Mouse (Mus musculus): Measurements from ENCODE around the gene Gdpd4.

Gene Gdpd4

GRCm38 (mm10) chr7:97919742-97920141, at the start of gene Gdpd4:
Gene Gdpd4, plus strand, starts transcription at chr7:97919955.
- DNase-seq (ENCODE audit: low spot score in 2 of 2) = no peak

- no peak for DNase-seq (ENCODE audit: low spot score in 2 of 2)
Observed at GRCm38 (mm10) chr7:97872396-97872795, 47.4 kb upstream of the Gdpd4 start.

DNA sequence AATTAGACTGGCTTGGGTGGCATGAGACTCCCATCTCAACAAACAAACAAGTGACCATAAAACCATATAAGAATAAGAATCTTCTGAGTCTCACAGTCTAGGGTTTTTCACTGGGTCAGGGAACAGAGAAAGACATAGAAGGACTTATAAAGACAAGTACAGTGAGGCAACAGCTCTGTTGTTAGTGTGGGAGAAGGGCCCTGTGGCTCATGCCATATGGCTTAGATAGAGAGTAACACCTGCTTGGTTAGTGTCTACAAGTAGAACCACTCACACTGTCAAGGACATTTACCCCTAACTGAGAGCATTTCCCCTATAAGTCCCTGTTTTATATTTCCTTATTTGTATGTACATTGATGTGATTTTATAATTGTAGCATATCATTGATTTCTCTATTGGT, 46.4 kb upstream of the Gdpd4 start:
- DNase-seq (ENCODE audit: low spot score in 2 of 2) = no peak

DNA sequence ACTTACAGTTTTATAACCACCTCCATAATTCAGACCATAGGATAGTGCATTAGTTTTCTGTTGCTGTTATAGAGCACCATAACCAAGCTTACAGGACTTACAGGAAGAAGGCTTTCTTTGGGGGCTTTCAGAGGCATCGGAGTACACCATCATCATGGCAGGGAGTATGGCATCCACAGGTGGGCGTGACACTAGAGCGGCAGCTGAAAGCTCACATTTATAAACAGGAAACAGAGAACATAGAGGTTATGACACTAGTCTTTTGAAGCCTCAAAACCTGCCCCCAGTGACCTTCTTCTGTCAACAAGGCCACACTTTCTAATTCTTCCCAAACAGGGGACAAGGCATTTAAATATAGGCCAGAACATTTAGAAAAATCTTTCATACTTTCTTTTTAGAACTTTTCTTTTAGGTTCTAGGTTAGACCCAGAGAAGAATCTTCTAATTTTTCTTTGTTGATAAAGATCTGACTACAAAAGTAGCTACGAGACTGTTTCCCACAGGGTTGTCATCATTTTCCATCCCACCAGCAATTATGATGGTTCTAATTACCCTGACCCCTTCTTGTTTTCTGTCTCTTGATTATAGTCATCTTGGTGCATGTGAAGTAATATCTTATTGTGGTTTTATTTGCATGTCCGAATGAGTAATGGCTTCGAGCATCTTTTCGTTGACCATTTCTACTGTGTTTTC, 41.8 kb upstream of the Gdpd4 start:
- DNase-seq (ENCODE audit: low spot score in 2 of 2) = no peak

GRCm38 (mm10) chr7:97911646-97912045, 8.1 kb upstream of the Gdpd4 start:
- no peak for DNase-seq (ENCODE audit: low spot score in 2 of 2)

DNA sequence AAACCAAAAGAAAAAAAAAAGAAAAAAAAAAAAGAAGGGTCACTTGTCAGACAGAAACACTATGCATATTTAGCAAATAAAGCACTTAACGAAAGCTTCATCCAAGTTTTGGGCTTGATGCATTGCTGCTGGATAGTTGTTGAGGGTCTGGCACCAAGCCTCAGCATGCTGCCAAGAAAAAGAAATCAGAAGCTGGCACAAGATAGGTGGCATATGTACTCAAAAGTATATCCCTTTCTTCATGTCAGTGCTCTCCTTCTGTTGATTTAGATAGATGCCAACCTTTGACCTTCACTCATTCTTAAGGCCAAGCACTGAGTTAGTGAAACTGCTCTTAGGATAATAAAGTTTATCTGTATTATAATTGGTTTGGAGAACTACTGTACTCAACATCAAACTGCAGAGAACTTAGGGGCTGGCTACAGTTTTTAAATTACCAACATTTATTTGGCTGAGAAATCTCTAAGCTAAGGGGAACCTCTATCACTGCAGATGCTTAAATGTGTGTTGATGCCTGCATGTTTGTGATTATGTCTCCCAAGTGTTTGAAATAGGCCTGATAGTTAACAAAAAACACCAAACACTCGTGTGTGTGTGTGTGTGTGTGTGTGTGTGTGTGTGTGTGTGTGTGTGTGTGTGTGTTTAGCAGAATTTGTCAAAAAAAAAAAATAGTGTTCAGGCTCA, 4.8 kb upstream of the Gdpd4 start:
- DNase-seq (ENCODE audit: low spot score in 2 of 2) = no peak

DNA sequence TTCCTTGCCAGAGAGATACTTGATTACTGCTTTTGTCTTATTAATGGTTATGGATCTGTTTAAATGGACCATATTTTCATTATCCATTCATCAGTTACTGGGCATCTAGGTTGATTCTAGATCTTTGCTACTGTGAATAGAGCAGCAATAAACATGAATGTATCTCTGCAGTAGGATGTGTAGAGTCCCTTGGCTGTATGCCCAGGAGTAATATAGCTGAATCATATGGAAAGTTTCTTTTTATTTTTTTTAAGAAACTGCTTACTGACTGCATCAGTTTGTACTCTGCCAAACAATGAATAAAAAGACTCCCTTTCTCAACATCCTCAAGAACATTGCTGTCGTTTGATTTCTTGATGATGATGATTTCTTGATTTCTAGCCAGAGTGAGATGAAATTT, 6.1 kb downstream of the Gdpd4 start:
- DNase-seq (ENCODE audit: low spot score in 2 of 2) = no peak

DNA sequence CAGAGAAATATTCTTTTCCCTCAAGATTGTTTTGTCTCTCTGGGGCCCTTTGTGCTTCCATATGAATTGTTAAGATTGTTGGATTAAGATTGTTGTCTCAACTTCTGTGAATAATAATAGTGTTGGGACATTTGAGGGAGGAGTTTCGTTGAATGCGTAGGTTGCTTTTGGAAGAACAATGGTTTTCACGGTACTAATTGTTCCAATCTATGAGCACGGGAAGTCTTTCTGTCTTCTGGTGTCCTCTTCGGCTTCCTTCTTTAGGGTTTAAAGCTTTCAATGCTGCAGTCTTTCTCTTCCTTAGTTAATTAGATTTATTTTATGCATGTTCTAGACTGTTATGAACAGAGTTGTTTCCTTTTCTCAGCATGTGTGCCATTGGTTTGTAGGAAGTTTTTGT, 7.2 kb downstream of the Gdpd4 start:
- no peak for DNase-seq (ENCODE audit: low spot score in 2 of 2)

DNA sequence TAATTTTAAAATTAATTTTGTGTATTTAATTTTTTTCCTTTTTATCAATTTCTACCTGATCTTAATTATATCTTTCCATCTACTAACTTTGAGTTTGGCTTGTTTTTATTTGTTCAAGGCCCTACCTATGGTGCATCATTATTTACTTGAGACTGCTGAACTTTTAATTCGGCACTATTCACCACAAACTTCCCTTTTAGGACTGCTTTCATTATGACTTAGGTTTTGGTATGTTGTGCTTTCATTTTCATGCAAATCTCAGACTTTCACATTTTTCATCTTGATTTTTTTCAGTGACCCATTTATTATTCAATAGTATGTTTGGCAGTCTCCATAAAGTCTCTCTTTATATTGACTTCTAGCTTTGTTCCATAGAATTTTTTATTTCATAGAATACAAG, 24.7 kb downstream of the Gdpd4 start:
- DNase-seq (ENCODE audit: low spot score in 2 of 2) = no peak

- no peak for DNase-seq (ENCODE audit: low spot score in 2 of 2)
Observed at GRCm38 (mm10) chr7:97972486-97972885, 52.7 kb downstream of the Gdpd4 start.

DNA sequence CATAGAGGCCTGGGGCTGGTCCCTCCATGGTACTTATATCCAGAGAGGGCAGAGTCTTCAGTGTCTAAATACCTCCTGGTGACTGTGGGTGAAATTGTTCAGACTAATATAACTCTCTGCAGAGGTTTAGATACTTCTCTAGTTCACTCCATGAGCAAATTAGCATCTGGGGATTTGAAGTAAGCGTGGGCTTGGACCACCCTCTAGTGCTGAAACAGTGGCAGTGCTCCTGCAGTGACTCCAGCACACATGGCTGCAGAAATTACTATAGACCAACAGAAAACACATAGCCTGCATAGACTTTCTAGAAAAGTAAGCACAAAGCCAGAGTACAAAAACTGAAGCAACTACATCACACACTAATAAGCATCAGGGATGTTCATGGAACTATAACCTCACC, 57.7 kb downstream of the Gdpd4 start:
- peak in 1 of 2 experiments; percentile 35 for DNase-seq (ENCODE audit: low spot score in 2 of 2)

- peak in 1 of 2 experiments; percentile 65 for DNase-seq (ENCODE audit: low spot score in 2 of 2)
Observed at GRCm38 (mm10) chr7:97984108-97984834, 64.5 kb downstream of the Gdpd4 start.

DNA sequence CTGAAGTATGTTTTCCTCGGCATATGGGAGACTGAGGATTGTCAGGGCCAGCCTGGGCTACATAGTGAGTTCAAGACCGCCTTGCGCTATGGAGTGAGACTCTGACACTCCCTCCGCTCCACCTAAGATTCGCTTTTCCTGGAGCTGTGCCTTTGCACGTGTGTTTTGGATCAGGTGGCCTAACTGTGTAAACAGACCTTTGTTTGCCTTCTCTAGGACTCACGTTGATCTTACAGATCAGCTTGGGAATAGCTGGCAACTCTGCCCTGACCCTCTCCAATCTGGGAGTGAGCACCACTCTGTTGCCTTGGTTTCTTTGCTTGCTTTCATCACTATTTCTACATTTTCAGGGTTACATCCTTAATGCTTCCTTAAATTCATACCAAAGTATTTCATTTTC, 82.9 kb downstream of the Gdpd4 start:
- no peak for DNase-seq (ENCODE audit: low spot score in 2 of 2)

DNA sequence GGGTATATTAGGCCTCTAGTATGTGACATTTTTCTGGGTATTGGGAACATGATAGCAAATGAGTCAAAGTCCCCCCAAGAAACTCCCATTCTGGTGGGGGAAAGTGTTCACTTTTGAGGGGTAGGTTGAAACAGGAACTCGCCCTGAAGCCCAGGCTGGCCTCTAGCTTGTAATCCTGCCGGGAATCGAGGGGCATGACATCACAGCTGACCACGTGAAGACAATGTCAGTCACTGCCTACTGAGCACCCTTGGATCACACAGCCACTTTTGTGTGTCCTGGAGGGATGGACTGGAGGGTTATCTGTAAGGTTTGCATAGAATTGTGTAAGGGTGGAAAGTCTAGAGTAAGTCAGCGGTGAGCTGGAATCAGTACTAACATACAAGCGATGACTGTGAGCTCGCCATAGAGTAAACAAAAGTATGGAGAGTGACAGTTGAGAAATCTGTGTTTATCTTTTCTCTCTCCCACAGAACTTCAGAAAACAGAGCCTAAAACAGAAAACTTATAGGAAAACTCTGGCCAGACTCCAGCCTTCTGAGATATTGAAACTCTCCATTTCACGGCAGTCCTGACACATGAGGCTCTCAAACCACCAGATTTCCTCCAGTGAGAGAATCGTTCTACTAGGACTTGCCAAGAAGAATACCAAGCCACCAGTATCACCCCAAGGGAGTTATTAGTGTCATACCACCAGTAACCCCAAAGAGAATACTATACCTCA, 128.5 kb downstream of the Gdpd4 start:
- DNase-seq (ENCODE audit: low spot score in 2 of 2) = no peak

DNA sequence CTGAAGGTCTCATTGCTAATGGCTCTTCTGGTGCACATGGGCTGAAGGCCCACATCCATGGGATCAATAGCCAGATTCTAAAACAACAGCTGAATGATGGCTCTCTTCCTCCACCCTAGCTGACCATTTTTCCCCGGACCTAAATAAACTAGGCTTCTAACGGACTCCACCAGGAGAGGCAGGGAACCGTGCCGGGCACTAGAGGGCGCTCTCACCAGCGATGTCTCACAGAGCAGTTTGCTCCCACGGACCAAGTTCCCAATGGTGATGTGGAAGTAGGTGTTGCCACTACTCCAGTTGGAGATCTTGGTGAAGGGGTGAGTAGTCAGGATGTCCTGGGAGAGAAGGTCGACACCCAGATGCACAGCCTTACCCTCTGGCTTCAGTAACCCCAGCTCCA, 132.2 kb downstream of the Gdpd4 start:
- DNase-seq (ENCODE audit: low spot score in 2 of 2) = peak; percentile 40 to 73

GRCm38 (mm10) chr7:98054461-98054860, 134.7 kb downstream of the Gdpd4 start:
- no peak for DNase-seq (ENCODE audit: low spot score in 2 of 2)

GRCm38 (mm10) chr7:98054942-98055341, 135.2 kb downstream of the Gdpd4 start:
- no peak for DNase-seq (ENCODE audit: low spot score in 2 of 2)

DNA sequence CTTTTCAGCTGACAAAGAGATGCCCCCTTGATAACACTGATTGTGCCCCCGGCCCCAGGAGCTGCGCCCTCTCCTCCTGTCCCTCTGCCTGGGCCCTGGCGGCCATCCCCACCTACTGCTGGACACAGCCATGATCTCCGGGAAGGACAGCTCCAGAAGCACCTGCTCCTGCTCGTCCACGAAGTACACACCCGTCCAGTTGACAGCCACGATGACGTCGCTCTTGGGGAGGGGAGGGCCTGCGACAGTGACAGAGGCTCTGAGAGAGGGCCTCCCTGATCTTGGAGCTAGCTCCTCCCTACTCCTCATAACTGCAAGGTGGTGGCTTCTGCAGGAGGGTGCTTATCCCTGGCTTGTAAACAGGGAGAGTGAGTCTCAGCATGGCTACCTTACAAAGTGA, 146.5 kb downstream of the Gdpd4 start:
- DNase-seq (ENCODE audit: low spot score in 2 of 2) = no peak

DNA sequence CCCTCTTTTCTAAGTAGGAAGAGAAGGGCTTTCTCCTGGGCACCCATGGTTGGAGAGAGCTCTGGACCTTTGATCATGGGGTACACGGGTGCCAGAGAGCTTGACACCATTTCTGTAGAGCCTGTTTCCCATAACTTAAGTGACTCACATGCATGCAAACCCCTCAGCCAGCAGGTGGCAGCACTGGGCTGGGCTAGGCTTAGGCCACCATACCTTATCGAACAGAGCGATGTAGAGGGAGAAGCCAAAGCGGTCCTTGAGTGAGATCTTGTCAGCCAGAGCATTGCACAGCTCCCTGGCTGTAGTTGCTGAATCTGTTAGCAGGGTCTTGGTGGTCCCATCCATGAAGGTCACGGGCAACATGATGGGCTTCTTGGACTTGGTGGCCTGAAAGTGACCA, 151.9 kb downstream of the Gdpd4 start:
- peak; percentile 78 to 91 for DNase-seq (ENCODE audit: low spot score in 2 of 2)

DNA sequence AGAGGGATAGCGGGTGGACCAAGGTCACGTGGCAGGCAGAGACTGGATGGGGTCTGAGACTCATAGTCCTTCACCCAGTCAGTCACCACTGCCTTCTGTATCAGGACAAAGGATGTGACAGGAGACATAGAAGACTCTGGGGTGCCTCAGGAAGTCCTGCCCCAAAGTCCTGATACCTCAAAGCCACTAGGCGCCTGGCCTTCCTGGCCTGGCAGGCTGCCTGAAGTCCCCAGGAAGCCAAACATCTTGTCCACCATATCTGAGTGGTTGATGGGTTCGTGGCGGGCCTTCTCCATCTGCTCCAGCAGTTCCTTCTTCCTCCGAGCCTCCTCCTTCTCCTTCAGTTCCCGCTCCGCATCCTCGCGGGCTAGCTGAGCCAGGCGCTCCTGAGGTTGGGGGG, 157.7 kb downstream of the Gdpd4 start:
- no peak for DNase-seq (ENCODE audit: low spot score in 2 of 2)

DNA sequence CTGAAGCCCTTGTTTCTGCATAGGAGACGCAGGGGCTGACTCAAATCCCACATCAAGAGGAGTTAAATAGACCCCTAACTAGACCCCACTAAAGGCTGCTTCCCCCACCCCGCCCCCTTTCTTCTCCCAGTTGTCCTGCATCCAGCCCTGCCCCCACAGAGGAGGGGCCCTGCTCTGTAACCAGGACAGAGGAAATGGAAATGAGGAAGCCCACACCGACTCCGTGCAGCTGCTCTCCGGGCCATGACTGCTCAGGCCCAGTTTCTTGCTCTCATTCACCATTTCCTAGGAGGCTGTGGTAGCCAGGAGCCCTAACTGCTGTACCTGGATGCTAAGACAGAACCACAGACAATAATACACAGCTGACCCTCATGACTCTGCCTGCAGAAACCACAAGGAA, 162.6 kb downstream of the Gdpd4 start:
- DNase-seq (ENCODE audit: low spot score in 2 of 2) = no peak
